Mouse (Mus musculus) kidney, adult 2 months (tissue): ENCODE measurements around the gene Akr1a1. TPM values are rescaled to one million over a fixed set of nuclear protein-coding genes. Genes with fewer than 3 reads are reported as not detected.

Experiments used
- DNase-seq: peaks from one replicate; pipeline ENCODE4 v3.0.0; 2021
- H3K27ac ChIP-seq: fragments of 200-500 bp; 2 replicates; pipeline ENCODE4 v1.5.1; 2012; ENCODE audit warnings: low read depth, low read length, control low read depth, inconsistent platforms; ENCODE audit not compliant: insufficient read depth
- H3K27me3 ChIP-seq: fragments of 200-500 bp; replicated peaks from 2 replicates; pipeline ENCODE4 v1.6.1; 2012; ENCODE audit warnings: mild to moderate bottlenecking, moderate library complexity, low read length, inconsistent platforms; ENCODE audit not compliant: control insufficient read depth, insufficient read depth
- H3K36me3 ChIP-seq: fragments of 200-500 bp; 2 replicates; pipeline ENCODE4 v1.6.1; 2012; ENCODE audit warnings: mild to moderate bottlenecking, moderate library complexity, low read length, inconsistent platforms; ENCODE audit not compliant: control insufficient read depth, insufficient read depth
- H3K4me1 ChIP-seq: fragments of 200-500 bp; 2 replicates; pipeline ENCODE4 v1.6.1; 2011; ENCODE audit warnings: low read length; ENCODE audit not compliant: control insufficient read depth, insufficient read depth
- H3K4me3 ChIP-seq: fragments of 200-500 bp; 2 replicates; pipeline ENCODE4 v1.5.1; 2011; ENCODE audit warnings: mild to moderate bottlenecking, low read depth, low read length, control low read depth; ENCODE audit not compliant: insufficient read depth
- CTCF ChIP-seq: fragments of 200-500 bp; conservative IDR thresholded peaks from 2 replicates; pipeline ENCODE4 v1.5.1; 2011; ENCODE audit warnings: low read depth, mild to moderate bottlenecking, control low read depth, low read length, moderate library complexity, mixed read lengths; ENCODE audit not compliant: insufficient read depth, insufficient read length
- POLR2A ChIP-seq: fragments of 200-500 bp; IDR thresholded peaks from one replicate; pipeline ENCODE4 v1.6.1; 2011; ENCODE audit warnings: low read depth, low read length, control low read depth
- WGBS: fragments of 180-500 bp; shearing (Covaris S2); methylation state at CpG from one replicate; pipeline ENCODE4 v1.1.7; 2018; 5-methylcytosine and 5-hydroxymethylcytosine counted together
- polyA plus RNA-seq: library from polyadenylated mRNA; depleted of rRNA; stranded (reverse); fragments of >200 nt; gene quantifications from 2 replicates; pipeline ENCODE4 v1.2.3, GENCODE M21; 2012

The Akr1a1 gene
- polyA plus RNA-seq, 1 experiment = 3,067 TPM

- peak; percentile 44 for DNase-seq
- no peaks in the 10 kb centered on the region for H3K27me3 ChIP-seq
- no peak for TF ChIP-seq POLR2A
- TF ChIP-seq CTCF = no peak
- H3K4me1 ChIP-seq = peaks cover 31% of the 10 kb centered on the region
- no peak overlapping the region; the same call in 1 of the 2 replicates for H3K4me3 ChIP-seq
- H3K27ac ChIP-seq = peak overlapping the region; percentile 83
- no peaks in the 10 kb centered on the region for H3K36me3 ChIP-seq
- WGBS = 32% methylated on average over 3 of the region's 3 CpGs
Measured at GRCm38 (mm10) chr4:116657971-116658370, 6.5 kb upstream of the Akr1a1 start.

- DNase-seq = no peak
- peaks cover 36% of the 10 kb centered on the region for H3K4me1 ChIP-seq
- no peak for TF ChIP-seq POLR2A
- TF ChIP-seq CTCF = no peak
- no peaks in the 10 kb centered on the region for H3K36me3 ChIP-seq
- H3K27me3 ChIP-seq = no peaks in the 10 kb centered on the region
- H3K27ac ChIP-seq = peak overlapping the region; percentile 95
- 60% methylated on average over 3 of the region's 3 CpGs for WGBS
- H3K4me3 ChIP-seq = no peak overlapping the region
Measured at GRCm38 (mm10) chr4:116655658-116656057, 4.2 kb upstream of the Akr1a1 start.

- peak; percentile 89 for DNase-seq
- Histone ChIP-seq H3K27ac (peak overlapping the region; percentile 92), H3K27me3 (no peaks in the 10 kb centered on the region), H3K36me3 (0 out of 2 replicates have a peak, but pooled peaks cover under 1% of the 10 kb centered on the region), H3K4me1 (peaks cover 37% of the 10 kb centered on the region), H3K4me3 (no peak overlapping the region)
- no peak for TF ChIP-seq POLR2A
- no peak for TF ChIP-seq CTCF
- whole genome bisulfite sequencing = 23% methylated on average over 2 of the region's 2 CpGs
Measured at GRCm38 (mm10) chr4:116655100-116655499, 3.6 kb upstream of the Akr1a1 start.

GRCm38 (mm10) chr4:116653228-116653627 lies 1.7 kb upstream of the Akr1a1 start:
- H3K4me3 ChIP-seq = no peak overlapping the region
- no peaks in the 10 kb centered on the region for H3K27me3 ChIP-seq
- H3K4me1 ChIP-seq = peaks cover 30% of the 10 kb centered on the region
- DNase-seq = peak; percentile 87
- TF ChIP-seq POLR2A (no peak), CTCF (no peak)
- H3K27ac ChIP-seq = peak overlapping the region; percentile 91
- H3K36me3 ChIP-seq = 0 out of 2 replicates have a peak, but pooled peaks cover 2% of the 10 kb centered on the region
- WGBS = 64% methylated on average over 6 of the region's 6 CpGs

GRCm38 (mm10) chr4:116651797-116652135 lies 286 bp upstream of the Akr1a1 start:
- H3K27me3 ChIP-seq = no peaks in the 10 kb centered on the region
- no peak for DNase-seq
- peaks cover 33% of the 10 kb centered on the region for H3K4me1 ChIP-seq
- TF ChIP-seq CTCF (no peak), POLR2A (no peak)
- peak overlapping the region; percentile 76 for H3K4me3 ChIP-seq
- WGBS = 4% methylated on average over 6 of the region's 6 CpGs
- H3K27ac ChIP-seq = peak overlapping the region; percentile 91
- peaks cover 2% of the 10 kb centered on the region; the same call in 1 of the 2 replicates for H3K36me3 ChIP-seq

GRCm38 (mm10) chr4:116650365-116650764 lies 1.1 kb downstream of the Akr1a1 start:
- H3K4me3 ChIP-seq = peak overlapping the region; percentile 76
- no peak for TF ChIP-seq CTCF
- TF ChIP-seq POLR2A = no peak
- H3K36me3 ChIP-seq = peaks cover 2% of the 10 kb centered on the region; the same call in 1 of the 2 replicates
- no peaks in the 10 kb centered on the region for H3K27me3 ChIP-seq
- peaks cover 32% of the 10 kb centered on the region for H3K4me1 ChIP-seq
- 11% methylated on average over 5 of the region's 5 CpGs for WGBS
- DNase-seq = peak; percentile 57
- peak overlapping the region; percentile 91 for H3K27ac ChIP-seq

- Histone ChIP-seq H3K4me3 (peak overlapping the region; percentile 76), H3K4me1 (peaks cover 26% of the 10 kb centered on the region), H3K27ac (peak overlapping the region; percentile 91), H3K36me3 (peaks cover 4% of the 10 kb centered on the region; the same call in 1 of the 2 replicates), H3K27me3 (no peaks in the 10 kb centered on the region)
- peak; percentile 86 for DNase-seq
- 55% methylated on average over 2 of the region's 2 CpGs for WGBS
- no peak for TF ChIP-seq POLR2A
- no peak for TF ChIP-seq CTCF
Measured at GRCm38 (mm10) chr4:116649411-116649810, 2.1 kb downstream of the Akr1a1 start.
